Comparison of ENCODE assay signal across 9 mouse cellular contexts in genomic region chr8:89025281-89026138, GRCm38 (mm10). TPM values are rescaled to one million over a fixed set of nuclear protein-coding genes. Genes with fewer than 3 reads are reported as not detected.
DNase-seq lines count a peak whose midpoint lies in the region; ATAC-seq and TF ChIP-seq lines count a peak whose summit lies in the region.
"Had no signal": no experiment of that assay in that cellular context is flagged by ENCODE, and none has a peak within 500 bp of the region (broad histone marks: within the 10 kb centered on the region; RNA-seq: fewer than 3 reads in every experiment).

No protein-coding gene starts in this region.

- 0 out of 2 replicates have a peak overlapping the region, but pooled peaks have one; percentile 3 for H3K9ac ChIP-seq in intestine, embryonic 14.5 days (ENCODE audit: low read length)
- no peak overlapping the region for H3K9ac ChIP-seq in midbrain, embryonic 16.5 days (ENCODE audit: low read depth, low read length)

- no peaks in the 10 kb centered on the region for H3K9me3 ChIP-seq in intestine, embryonic 14.5 days (ENCODE audit: control insufficient read depth, low read length)
- H3K9me3 ChIP-seq in midbrain, embryonic 16.5 days (replicated peaks; ENCODE audit: control insufficient read depth, low read length, poor library complexity, severe bottlenecking), result no peaks in the 10 kb centered on the region

- H3K36me3 ChIP-seq in kidney, adult 2 months (ENCODE audit: control insufficient read depth, insufficient read depth, low read length), result no peaks in the 10 kb centered on the region; the same call in 1 of the 2 replicates
- H3K36me3 ChIP-seq in intestine, embryonic 14.5 days (ENCODE audit: control insufficient read depth, insufficient read depth, low read length), result no peaks in the 10 kb centered on the region
- no peaks in the 10 kb centered on the region for H3K36me3 ChIP-seq in midbrain, embryonic 16.5 days (ENCODE audit: control insufficient read depth, insufficient read depth, low read length)

- peaks cover 12% of the 10 kb centered on the region for H3K4me1 ChIP-seq in kidney, adult 2 months (ENCODE audit: control insufficient read depth, insufficient read depth, low read length)
- peaks cover 5% of the 10 kb centered on the region; the same call in 1 of the 2 replicates for H3K4me1 ChIP-seq in intestine, embryonic 14.5 days (replicated peaks; ENCODE audit: control insufficient read depth, insufficient read depth, low read length)
- peaks cover 10% of the 10 kb centered on the region for H3K4me1 ChIP-seq in midbrain, embryonic 16.5 days (ENCODE audit: control insufficient read depth, insufficient read depth, low read length)

- no peaks in the 10 kb centered on the region for H3K27me3 ChIP-seq in kidney, adult 2 months (replicated peaks; ENCODE audit: control insufficient read depth, insufficient read depth, low read length)
- peaks cover 14% of the 10 kb centered on the region for H3K27me3 ChIP-seq in intestine, embryonic 14.5 days (replicated peaks; ENCODE audit: control insufficient read depth, insufficient read depth, low read length)
- H3K27me3 ChIP-seq in midbrain, embryonic 16.5 days (ENCODE audit: control insufficient read depth, insufficient read depth, low read depth, low read length), result peaks cover 3% of the 10 kb centered on the region; the same call in 1 of the 2 replicates

- no peak for TF ChIP-seq CTCF in kidney, adult 2 months (conservative IDR thresholded peaks at IDR 0.05; ENCODE audit: insufficient read depth, insufficient read length, low read depth, low read length)

- 0 out of 2 replicates have a peak, but pooled peaks have one; percentile 19 for ATAC-seq in intestine, embryonic 14.5 days (replicated peaks; ENCODE audit: low FRiP score, low TSS enrichment, low read depth)
- ATAC-seq in midbrain, embryonic 16.5 days, result peak; percentile 85

- 31% methylated on average over 55 of the region's 55 CpGs for WGBS in kidney, adult 2 months
- WGBS in intestine, embryonic 14.5 days, result 8% methylated on average over 55 of the region's 55 CpGs
- WGBS in midbrain, embryonic 16.5 days, result 4% methylated on average over 53 of the region's 55 CpGs

- H3K4me2 ChIP-seq in intestine, embryonic 14.5 days (ENCODE audit: low read length), result peak overlapping the region; percentile 62
- peak overlapping the region; percentile 62 for H3K4me2 ChIP-seq in midbrain, embryonic 16.5 days (ENCODE audit: low read length)

- no peak overlapping the region for H3K27ac ChIP-seq in kidney, adult 2 months (ENCODE audit: insufficient read depth, low read depth, low read length)
- H3K27ac ChIP-seq in intestine, embryonic 14.5 days (ENCODE audit: low read depth), result no peak overlapping the region
- H3K27ac ChIP-seq in midbrain, embryonic 16.5 days (ENCODE audit: low read length), result no peak overlapping the region

- DNase-seq in kidney, adult 2 months, result peak; percentile 16
- no peak for DNase-seq in kidney, adult 9 months
- peak; percentile 77 for DNase-seq in embryo, embryonic 11 days
- peak; percentile 70 for DNase-seq in intestine, embryonic 14.5 days (ENCODE audit: low spot score)
- DNase-seq in layer of hippocampus, adult 18-20 months (ENCODE audit: low spot score in 2 of 2), result no peak
- no peak for DNase-seq in thymus, adult 18-20 months
- DNase-seq in urinary bladder, postnatal 14 days (ENCODE audit: low spot score), result no peak

- H3K4me3 ChIP-seq in kidney, adult 2 months (ENCODE audit: insufficient read depth, low read depth, low read length), result peak overlapping the region; percentile 38; the same call in 1 of the 2 replicates
- H3K4me3 ChIP-seq in intestine, embryonic 14.5 days (ENCODE audit: low read depth, low read length), result peak overlapping the region; percentile 28
- peak overlapping the region; percentile 36 for H3K4me3 ChIP-seq in midbrain, embryonic 16.5 days (ENCODE audit: low read depth, low read length)

- TF ChIP-seq POLR2A in kidney, adult 2 months (IDR thresholded peaks at IDR 0.05; ENCODE audit: low read depth, low read length), result no peak

RNA-seq across cellular contexts. Expression of gene Sall1, which starts 18.5 kb away (rescaled TPM):
- 26.0 and 34.0 TPM in 2 replicates for polyA plus RNA-seq in kidney, adult 2 months (2012; rRNA removed)
- polyA plus RNA-seq in intestine, embryonic 14.5 days (2014; fragmentation: Nextera tagmentation; extraction: Ambion mirVana), result 2.8 and 3.3 TPM in 2 replicates
- 5.1 and 5.8 TPM in 2 replicates for polyA plus RNA-seq in midbrain, embryonic 16.5 days (2015; fragmentation: Nextera tagmentation; extraction: Ambion mirVana)
- 10 to 100 TPM; 13.5 to 14.3 TPM for total RNA-seq in layer of hippocampus, adult 18-20 months (2021)
- total RNA-seq: MEL had no signal

Comparison
In these comparisons a context has a peak if more than half of its experiments do, and no peak if none do; other contexts are left out.
1. DNase-seq: peak in kidney, adult 2 months (single experiment), embryo, embryonic 11 days (single experiment) and intestine, embryonic 14.5 days (single experiment); none in kidney, adult 9 months (single experiment), layer of hippocampus, adult 18-20 months (0 of 2), thymus, adult 18-20 months (0 of 2) and urinary bladder, postnatal 14 days (single experiment).
2. Peak in every context shown above with its lines, with median percentiles within 50 percentile points of each other: H3K4me3 ChIP-seq.